Mouse (Mus musculus) lung, embryonic 14.5 days (tissue): Measurements from ENCODE around the gene Abtb2. TPM values are rescaled to one million over a fixed set of nuclear protein-coding genes. Genes with fewer than 3 reads are reported as not detected.

Experiments used
- ATAC-seq: fragments of 200-750 bp; cut with Nextera tagmentation; 2 replicates; pipeline ENCODE4 v1.8.0; 2017; ENCODE audit warnings: mild to moderate bottlenecking, moderate TSS enrichment, moderate library complexity; ENCODE audit not compliant: insufficient read depth
- DNase-seq: peaks from one replicate; pipeline ENCODE4 v3.0.0-alpha.2; 2015
- H3K27ac ChIP-seq: fragments of 300-500 bp; sonication (generic); 2 replicates; pipeline ENCODE4 v1.5.1; 2014; ENCODE audit warnings: low read depth, mild to moderate bottlenecking, moderate library complexity
- H3K27me3 ChIP-seq: fragments of 300-500 bp; sonication (generic); 2 replicates; pipeline ENCODE4 v1.6.1; 2014; ENCODE audit warnings: low read length, control low read depth; ENCODE audit not compliant: insufficient read depth
- H3K36me3 ChIP-seq: fragments of 300-500 bp; sonication (generic); 2 replicates; pipeline ENCODE4 v1.6.1; 2014; ENCODE audit warnings: control low read depth; ENCODE audit not compliant: insufficient read depth
- H3K4me1 ChIP-seq: fragments of 300-500 bp; sonication (generic); 2 replicates; pipeline ENCODE4 v1.6.1; 2014; ENCODE audit warnings: antibody characterized with exemption, control low read depth; ENCODE audit not compliant: insufficient read depth
- H3K4me2 ChIP-seq: fragments of 300-500 bp; sonication (generic); 2 replicates; pipeline ENCODE4 v1.6.1; 2014; ENCODE audit warnings: mild to moderate bottlenecking
- H3K4me3 ChIP-seq: fragments of 300-500 bp; sonication (generic); 2 replicates; pipeline ENCODE4 v1.5.1; 2014; ENCODE audit warnings: low read depth, low read length
- H3K9ac ChIP-seq: fragments of 300-500 bp; sonication (generic); 2 replicates; pipeline ENCODE4 v1.6.1; 2014
- H3K9me3 ChIP-seq: fragments of 300-500 bp; sonication (generic); 2 replicates; pipeline ENCODE4 v1.6.1; 2016; ENCODE audit warnings: low read depth, low read length, control low read depth
- CTCF ChIP-seq: IDR thresholded peaks from 2 replicates; pipeline ENCODE4 v1.5.1; 2016; ENCODE audit warnings: antibody characterized with exemption, low read depth
- WGBS: fragments of 180-500 bp; shearing (Covaris S2); extraction: QIAGEN DNeasy Blood & Tissue Kit; methylation state at CpG from one replicate; pipeline ENCODE4 v1.1.7; 2014; 5-methylcytosine and 5-hydroxymethylcytosine counted together
- polyA plus RNA-seq: library from polyadenylated mRNA; unstranded; fragments of >200 nt; fragmentation: Nextera tagmentation; extraction: Ambion mirVana; gene quantifications from 2 replicates; pipeline ENCODE4 v1.2.1, GENCODE M21; 2014

Abtb2 gene
- polyA plus RNA-seq, 1 experiment from 2014 or later = 8.0 TPM

- 31% methylated on average over 4 of the region's 4 CpGs for WGBS
Observed at GRCm38 (mm10) chr2:103761993-103762392, 195.9 kb downstream of the Abtb2 start.

GRCm38 (mm10) chr2:103762492-103762891 is 196.4 kb downstream of the Abtb2 start:
- Histone ChIP-seq H3K27ac (no peak overlapping the region), H3K27me3 (no peaks in the 10 kb centered on the region), H3K36me3 (peaks cover 36% of the 10 kb centered on the region), H3K9me3 (no peaks in the 10 kb centered on the region), H3K4me1 (peaks cover 6% of the 10 kb centered on the region; the same call in 1 of the 2 replicates), H3K4me2 (peak overlapping the region; percentile 87), H3K4me3 (no peak overlapping the region), H3K9ac (no peak overlapping the region)
- TF ChIP-seq CTCF = no peak
- 56% methylated on average over 1 of the region's 1 CpGs for WGBS
- ATAC-seq (no peak), DNase-seq (peak; percentile 17)

More at GRCm38 (mm10) chr2:103761993-103762392, 195.9 kb downstream of the Abtb2 start:
- Histone ChIP-seq H3K9me3 (no peaks in the 10 kb centered on the region), H3K9ac (no peak overlapping the region), H3K4me2 (peak overlapping the region; percentile 87), H3K27ac (no peak overlapping the region; the same call in 1 of the 2 replicates), H3K27me3 (no peaks in the 10 kb centered on the region), H3K36me3 (peaks cover 35% of the 10 kb centered on the region), H3K4me3 (peak overlapping the region; percentile 73), H3K4me1 (peaks cover 6% of the 10 kb centered on the region; the same call in 1 of the 2 replicates)
- ATAC-seq (no peak), DNase-seq (peak; percentile 27)
- TF ChIP-seq CTCF = no peak

Other genes starting within 250 kb of the Abtb2 start
- gene Elf5, start 154.6 kb upstream of the Abtb2 start, polyA plus RNA-seq = 4.9 and 5.8 TPM in 2 replicates
- 89.8 and 94.7 TPM in 2 replicates for gene Cat, start 81.2 kb upstream of the Abtb2 start, polyA plus RNA-seq
- gene Nat10, start 195.0 kb downstream of the Abtb2 start, polyA plus RNA-seq = 31.7 and 35.6 TPM in 2 replicates
- 427 and 438 TPM in 2 replicates for gene Caprin1, start 231.3 kb downstream of the Abtb2 start, polyA plus RNA-seq